Mouse (Mus musculus) layer of hippocampus, postnatal 10 days (tissue): ENCODE measurements at regions not wholly inside any gene's neighbourhood (a gene's known extent, or its start where the extent isn't known, plus 50 kb on each side); places are given as distances from the start of the nearest gene placed in this dataset.

ENCODE experiments used
- DNase-seq, 2 experiments: peaks; one replicate each; pipeline ENCODE4 v3.0.0; 2021; ENCODE audit warnings: low spot score in 2 of 2

GRCm38 (mm10) chr2:173453569-173454405, 68.6 kb upstream of the 1700021F07Rik start:
- peak; percentile 40 to 64 for DNase-seq

GRCm38 (mm10) chr2:173454741-173455140, 67.6 kb upstream of the 1700021F07Rik start:
- DNase-seq, result no peak

- no peak for DNase-seq
These were observed 67.2 kb upstream of the 1700021F07Rik start for GRCm38 (mm10) chr2:173455216-173455615.

GRCm38 (mm10) chr2:173456083-173456482, 66.3 kb upstream of the 1700021F07Rik start:
- DNase-seq, result no peak

- DNase-seq, result no peak
These were observed 65.3 kb upstream of the 1700021F07Rik start for GRCm38 (mm10) chr2:173456924-173457623.

- no peak for DNase-seq
These were observed 64.6 kb upstream of the 1700021F07Rik start for GRCm38 (mm10) chr2:173457624-173458320.

- no peak for DNase-seq
These were observed 63.5 kb upstream of the 1700021F07Rik start for GRCm38 (mm10) chr2:173458861-173459260.

GRCm38 (mm10) chr2:173463313-173463712, 59.1 kb upstream of the 1700021F07Rik start:
- no peak for DNase-seq

- DNase-seq, result no peak
These were observed 57.8 kb upstream of the 1700021F07Rik start for GRCm38 (mm10) chr2:173464562-173464961.

GRCm38 (mm10) chr2:173465006-173465620, 57.3 kb upstream of the 1700021F07Rik start:
- peak in 1 of 2 experiments; percentile 25 for DNase-seq

GRCm38 (mm10) chr2:173468136-173468535, 54.2 kb upstream of the 1700021F07Rik start:
- DNase-seq, result peak in 1 of 2 experiments; percentile 1

- DNase-seq, result peak in 1 of 2 experiments; percentile 1
These were observed 52.6 kb upstream of the 1700021F07Rik start for GRCm38 (mm10) chr2:173469756-173470155.
